Mouse (Mus musculus): Measurements from ENCODE around the gene Krtap8-1. TPM values are rescaled to one million over a fixed set of nuclear protein-coding genes. Genes with fewer than 3 reads are reported as not detected.

Krtap8-1 gene
- polyA plus RNA-seq, 1 experiment from 2014 or later = not detected

DNA sequence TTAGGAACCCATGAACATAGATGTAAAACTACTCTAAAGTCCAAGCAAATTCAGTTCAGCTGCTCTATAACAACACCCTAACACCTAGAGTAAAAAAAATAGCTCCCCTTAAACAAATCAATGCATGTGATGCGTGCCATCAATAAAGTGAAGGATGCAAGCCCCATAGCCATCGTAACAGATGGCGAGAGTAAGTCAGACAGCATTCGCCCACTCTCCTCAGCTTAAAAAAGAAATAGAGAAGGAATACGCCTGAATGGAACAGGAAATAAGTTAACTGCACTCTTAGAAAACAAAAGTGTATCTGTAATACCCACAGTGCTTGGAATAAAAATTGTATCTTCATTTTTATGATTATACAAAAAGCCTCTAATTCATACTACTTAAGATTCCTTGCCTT, 9.2 kb upstream of the Krtap8-1 start:
- no peaks in the 10 kb centered on the region for H3K27me3 ChIP-seq
- 92% methylated on average over 5 of the region's 5 CpGs for WGBS
- ATAC-seq = no peak

GRCm38 (mm10) chr16:89495394-89496153, 7.8 kb upstream of the Krtap8-1 start:
- Histone ChIP-seq H3K4me2 (replicated peaks) (no peak overlapping the region), H3K4me3 (replicated peaks) (no peak overlapping the region), H3K4me1 (replicated peaks) (no peaks in the 10 kb centered on the region), H3K9me3 (no peaks in the 10 kb centered on the region), H3K36me3 (no peaks in the 10 kb centered on the region), H3K27me3 (no peaks in the 10 kb centered on the region), H3K27ac (no peak overlapping the region), H3K9ac (replicated peaks) (no peak overlapping the region)
- peak; percentile 66 for ATAC-seq
- WGBS = 76% methylated on average over 7 of the region's 7 CpGs

More for the DNA sequence above, 9.2 kb upstream of the Krtap8-1 start:
- no peak overlapping the region for H3K4me3 ChIP-seq (replicated peaks)
- H3K36me3 ChIP-seq = no peaks in the 10 kb centered on the region
- no peaks in the 10 kb centered on the region for H3K4me1 ChIP-seq (replicated peaks)
- no peaks in the 10 kb centered on the region for H3K9me3 ChIP-seq
- no peak overlapping the region for H3K27ac ChIP-seq
- no peak overlapping the region for H3K9ac ChIP-seq (replicated peaks)
- no peak overlapping the region for H3K4me2 ChIP-seq (replicated peaks)

GRCm38 (mm10) chr16:89477679-89478314, 10.0 kb downstream of the Krtap8-1 start:
- 90% methylated on average over 12 of the region's 12 CpGs for WGBS
- H3K4me1 ChIP-seq (replicated peaks) = no peaks in the 10 kb centered on the region
- no peak overlapping the region for H3K4me3 ChIP-seq (replicated peaks)
- H3K27ac ChIP-seq = no peak overlapping the region
- no peaks in the 10 kb centered on the region for H3K27me3 ChIP-seq
- ATAC-seq = peak; percentile 71
- no peaks in the 10 kb centered on the region for H3K36me3 ChIP-seq
- no peaks in the 10 kb centered on the region for H3K9me3 ChIP-seq
- no peak overlapping the region for H3K9ac ChIP-seq (replicated peaks)
- no peak overlapping the region for H3K4me2 ChIP-seq (replicated peaks)

DNA sequence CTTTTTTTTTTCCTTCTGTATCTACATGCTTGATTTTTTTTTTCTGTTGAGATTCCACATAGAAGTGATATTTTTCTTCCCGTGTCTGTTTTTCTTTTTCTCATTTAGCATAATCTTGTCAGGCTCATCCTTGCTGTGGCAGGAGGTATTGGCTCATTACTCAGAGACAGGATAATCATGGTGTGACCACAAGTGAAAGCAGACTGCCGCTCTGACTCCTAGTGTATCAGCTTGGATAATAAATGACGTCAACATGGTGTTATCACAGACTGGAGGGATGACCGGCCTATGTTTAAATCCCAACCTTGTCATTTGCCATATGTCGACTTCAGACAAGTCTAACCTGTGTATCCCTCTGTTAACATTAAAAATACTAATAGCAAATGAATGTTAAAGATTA, 26.6 kb downstream of the Krtap8-1 start:
- H3K4me1 ChIP-seq (replicated peaks) = no peaks in the 10 kb centered on the region
- ATAC-seq = no peak
- no peaks in the 10 kb centered on the region for H3K9me3 ChIP-seq
- H3K9ac ChIP-seq (replicated peaks) = no peak overlapping the region
- H3K4me3 ChIP-seq (replicated peaks) = no peak overlapping the region
- no peaks in the 10 kb centered on the region for H3K36me3 ChIP-seq
- WGBS = 83% methylated on average over 5 of the region's 5 CpGs
- no peak overlapping the region for H3K4me2 ChIP-seq (replicated peaks)
- H3K27ac ChIP-seq = no peak overlapping the region
- no peaks in the 10 kb centered on the region for H3K27me3 ChIP-seq

Other genes starting within 250 kb of the Krtap8-1 start
- gene Krtap21-1, start 84.1 kb downstream of the Krtap8-1 start, polyA plus RNA-seq (2015; fragmentation: Nextera tagmentation; extraction: Ambion mirVana) = not detected in 2 replicates
- gene Krtap6-2, start 67.8 kb downstream of the Krtap8-1 start, polyA plus RNA-seq (2015; fragmentation: Nextera tagmentation; extraction: Ambion mirVana) = not detected in 2 replicates
- gene Krtap7-1, start 20.4 kb upstream of the Krtap8-1 start, polyA plus RNA-seq (2015; fragmentation: Nextera tagmentation; extraction: Ambion mirVana) = not detected in 2 replicates
- not detected in 2 replicates for gene Krtap11-1, start 83.2 kb upstream of the Krtap8-1 start, polyA plus RNA-seq (2015; fragmentation: Nextera tagmentation; extraction: Ambion mirVana)

All from midbrain, embryonic 13.5 days (tissue).